Mouse (Mus musculus): ENCODE data around the gene Gm10471. TPM values are rescaled to one million over a fixed set of nuclear protein-coding genes. Genes with fewer than 3 reads are reported as not detected.

Gm10471 gene
- not detected in 2 replicates for polyA plus RNA-seq (2015; fragmentation: Nextera tagmentation; extraction: Ambion mirVana)

GRCm38 (mm10) chr5:26089191-26089590 lies at the start of gene Gm10471:
TSS of gene Gm10471 (minus strand) at chr5:26089291.

GRCm38 (mm10) chr5:26121321-26121720 lies 32.2 kb upstream of the Gm10471 start, which contains the start of gene Gm10220:
TSS of gene Gm10220 (minus strand) at chr5:26121421.

GRCm38 (mm10) chr5:26105262-26105661 lies 16.2 kb upstream of the Gm10471 start, which contains the start of gene 5031410I06Rik:
TSS of gene 5031410I06Rik (minus strand) at chr5:26105362.

GRCm38 (mm10) chr5:26058481-26058880 lies 30.6 kb downstream of the Gm10471 start, which contains the start of gene Gm7347:
TSS of gene Gm7347 (minus strand) at chr5:26058581.

GRCm38 (mm10) chr5:26039458-26039857 lies 49.6 kb downstream of the Gm10471 start, which contains the start of gene Speer4a:
TSS of gene Speer4a (minus strand) at chr5:26039558.

Other genes starting within 250 kb of the Gm10471 start
- gene Gm21663, start 146.9 kb downstream of the Gm10471 start, polyA plus RNA-seq (2015; fragmentation: Nextera tagmentation; extraction: Ambion mirVana): not detected in 2 replicates
- not detected in 2 replicates for gene Gm21671, start 134.9 kb downstream of the Gm10471 start, polyA plus RNA-seq (2015; fragmentation: Nextera tagmentation; extraction: Ambion mirVana)
- not detected in 2 replicates for gene Gm21680, start 116.6 kb downstream of the Gm10471 start, polyA plus RNA-seq (2015; fragmentation: Nextera tagmentation; extraction: Ambion mirVana)
- not detected in 2 replicates for gene Gm21698, start 100.6 kb downstream of the Gm10471 start, polyA plus RNA-seq (2015; fragmentation: Nextera tagmentation; extraction: Ambion mirVana)
- gene Gm1979, start 84.5 kb downstream of the Gm10471 start, polyA plus RNA-seq (2015; fragmentation: Nextera tagmentation; extraction: Ambion mirVana): not detected in 2 replicates
- not detected in 2 replicates for gene Gm5862, start 66.4 kb downstream of the Gm10471 start, polyA plus RNA-seq (2015; fragmentation: Nextera tagmentation; extraction: Ambion mirVana)
- not detected in 2 replicates for gene Speer4a, start 49.7 kb downstream of the Gm10471 start, polyA plus RNA-seq (2015; fragmentation: Nextera tagmentation; extraction: Ambion mirVana)
- gene Gm7347, start 30.7 kb downstream of the Gm10471 start, polyA plus RNA-seq (2015; fragmentation: Nextera tagmentation; extraction: Ambion mirVana): not detected in 2 replicates
- gene 5031410I06Rik, start 16.1 kb upstream of the Gm10471 start, polyA plus RNA-seq (2015; fragmentation: Nextera tagmentation; extraction: Ambion mirVana): not detected in 2 replicates
- gene Gm10220, start 32.1 kb upstream of the Gm10471 start, polyA plus RNA-seq (2015; fragmentation: Nextera tagmentation; extraction: Ambion mirVana): not detected in 2 replicates
- not detected in 2 replicates for gene Gm7361, start 168.4 kb upstream of the Gm10471 start, polyA plus RNA-seq (2015; fragmentation: Nextera tagmentation; extraction: Ambion mirVana)